Mouse (Mus musculus): Measurements from ENCODE around the gene Scfd1.

- TF ChIP-seq CTCF (IDR thresholded peaks at IDR 0.05; ENCODE audit: control insufficient read depth, insufficient read depth, low read length) (no peak), POLR2A (IDR thresholded peaks at IDR 0.05; ENCODE audit: borderline replicate concordance, control insufficient read depth, low read depth, low read length) (no peak)
Observed at GRCm38 (mm10) chr12:51492040-51492439, 114.7 kb downstream of the Scfd1 start.
